Mouse (Mus musculus) heart, embryonic 14.5 days (tissue): ENCODE measurements around the gene Osbpl5. TPM values are rescaled to one million over a fixed set of nuclear protein-coding genes. Genes with fewer than 3 reads are reported as not detected.

Experiments
- ATAC-seq: fragments of 200-750 bp; cut with Nextera tagmentation; 2 replicates; pipeline ENCODE4 v1.8.0; 2017; ENCODE audit warnings: low read depth, moderate TSS enrichment; ENCODE audit not compliant: insufficient number of reproducible peaks, insufficient read depth, low FRiP score
- H3K27ac ChIP-seq, 2 experiments: fragments of 200-500 bp in 1 of 2; fragments of 300-500 bp in 1 of 2; sonication (generic) in 1 of 2; replicated peaks in 1 of 2; 2 replicates each; pipeline ENCODE4 v1.5.1; 2012 to 2014; ENCODE audit warnings: low read depth in 2 of 2, low read length in 2 of 2, control low read depth in 1 of 2, mild to moderate bottlenecking in 1 of 2, mixed read lengths in 1 of 2; ENCODE audit not compliant: control insufficient read depth in 1 of 2, insufficient read depth in 1 of 2
- H3K27me3 ChIP-seq: fragments of 300-500 bp; sonication (generic); 2 replicates; pipeline ENCODE4 v1.6.1; 2014; ENCODE audit warnings: mild to moderate bottlenecking, low read length, control low read depth; ENCODE audit not compliant: control insufficient read depth, insufficient read depth
- H3K36me3 ChIP-seq: fragments of 300-500 bp; sonication (generic); 2 replicates; pipeline ENCODE4 v1.6.1; 2014; ENCODE audit warnings: mild to moderate bottlenecking, control low read depth, low read length, mixed read lengths; ENCODE audit not compliant: control insufficient read depth, insufficient read depth
- H3K4me1 ChIP-seq, 2 experiments: fragments of 200-500 bp in 1 of 2; fragments of 300-500 bp in 1 of 2; sonication (generic) in 1 of 2; 2 replicates each; pipeline ENCODE4 v1.6.1; 2012 to 2014; ENCODE audit warnings: low read length in 2 of 2, control low read depth in 1 of 2, mixed read lengths in 1 of 2; ENCODE audit not compliant: control insufficient read depth in 2 of 2, insufficient read depth in 2 of 2
- H3K4me2 ChIP-seq: fragments of 300-500 bp; sonication (generic); 2 replicates; pipeline ENCODE4 v1.6.1; 2014; ENCODE audit warnings: mild to moderate bottlenecking, low read length
- H3K4me3 ChIP-seq, 2 experiments: fragments of 200-500 bp in 1 of 2; fragments of 300-500 bp in 1 of 2; sonication (generic) in 1 of 2; 2 replicates each; pipeline ENCODE4 v1.5.1; 2012 to 2014; ENCODE audit warnings: low read length in 2 of 2, mild to moderate bottlenecking in 2 of 2, control low read depth in 1 of 2, low read depth in 1 of 2, moderate library complexity in 1 of 2; ENCODE audit not compliant: control insufficient read depth in 1 of 2, insufficient read depth in 1 of 2
- H3K9ac ChIP-seq: fragments of 300-500 bp; sonication (generic); 2 replicates; pipeline ENCODE4 v1.6.1; 2014; ENCODE audit warnings: mild to moderate bottlenecking, low read length
- H3K9me3 ChIP-seq: fragments of 300-500 bp; sonication (generic); 2 replicates; pipeline ENCODE4 v1.6.1; 2016; ENCODE audit warnings: low read length, control low read depth; ENCODE audit not compliant: control insufficient read depth
- WGBS: fragments of 180-500 bp; shearing (Covaris S2); extraction: QIAGEN DNeasy Blood & Tissue Kit; methylation state at CpG from one replicate; pipeline ENCODE4 v1.1.7; 2014; 5-methylcytosine and 5-hydroxymethylcytosine counted together
- polyA plus RNA-seq: library from polyadenylated mRNA; unstranded; fragments of >200 nt; fragmentation: Nextera tagmentation; extraction: Ambion mirVana; gene quantifications from 2 replicates; pipeline ENCODE4 v1.2.1, GENCODE M21; 2014

Gene Osbpl5
- polyA plus RNA-seq, 1 experiment from 2014 or later: 34.9 TPM

GRCm38 (mm10) chr7:143713421-143713820 is 43.4 kb downstream of the Osbpl5 start:
- H3K27me3 ChIP-seq: no peaks in the 10 kb centered on the region
- peaks cover 34 to 53% of the 10 kb centered on the region in 2 experiments for H3K4me1 ChIP-seq
- 81% methylated on average over 4 of the region's 4 CpGs for WGBS
- H3K4me2 ChIP-seq: no peak overlapping the region
- H3K36me3 ChIP-seq: peaks cover 69% of the 10 kb centered on the region
- no peak overlapping the region for H3K4me3 ChIP-seq
- H3K9me3 ChIP-seq: no peaks in the 10 kb centered on the region
- H3K27ac ChIP-seq: no peak overlapping the region
- ATAC-seq: no peak
- H3K9ac ChIP-seq: no peak overlapping the region

DNA sequence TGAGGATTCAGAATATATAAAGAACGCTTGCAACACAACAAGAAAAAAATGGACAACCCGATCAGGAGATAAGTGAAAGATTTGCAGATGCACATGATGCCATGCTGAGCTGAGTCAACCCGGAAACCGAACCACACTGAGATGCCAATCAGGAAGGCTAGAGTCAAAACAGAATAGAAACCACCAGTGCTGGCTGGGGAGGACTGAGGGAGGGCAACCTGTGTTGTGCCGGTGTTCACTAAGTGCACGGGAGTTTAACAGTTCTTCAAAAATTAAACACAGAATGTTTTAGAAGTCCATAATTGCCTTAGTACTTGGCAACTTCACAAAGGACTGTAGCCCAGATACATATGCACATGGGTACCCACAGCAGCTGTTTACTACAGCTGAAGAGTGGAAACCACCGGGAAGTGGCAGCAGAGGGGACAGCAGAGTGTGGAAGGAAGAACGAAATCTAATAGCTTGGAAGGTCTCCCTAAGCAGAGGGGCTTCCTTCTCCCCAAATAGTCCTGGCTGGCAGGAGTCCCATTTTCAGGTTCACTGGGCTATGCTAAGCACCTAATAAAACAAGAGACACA is 43.9 kb downstream of the Osbpl5 start:
- ATAC-seq: no peak

DNA sequence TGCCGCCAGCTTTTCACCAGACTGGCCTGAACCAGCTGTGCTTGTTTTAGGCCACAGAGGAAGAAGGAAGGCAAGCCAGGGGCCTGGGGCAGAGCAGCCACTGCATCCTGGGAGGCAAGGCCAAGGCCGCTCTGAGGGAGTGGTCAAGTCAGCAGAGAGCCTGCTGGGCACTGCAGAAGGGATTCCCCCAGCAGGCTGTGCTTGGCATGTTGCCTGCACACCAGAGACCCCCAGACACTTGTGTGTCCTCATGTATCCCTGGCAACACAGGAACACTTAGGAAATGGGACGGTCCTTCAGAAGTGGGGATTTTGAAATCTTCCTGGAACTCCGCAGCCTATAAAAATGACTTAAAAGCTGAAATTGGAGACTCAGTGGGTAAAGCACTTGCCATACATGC is 44.8 kb downstream of the Osbpl5 start:
- H3K36me3 ChIP-seq: peaks cover 83% of the 10 kb centered on the region
- no peak for ATAC-seq
- 48% methylated on average over 4 of the region's 4 CpGs for WGBS

More for the DNA sequence above, 43.9 kb downstream of the Osbpl5 start:
- Histone ChIP-seq H3K4me3 (no peak overlapping the region), H3K36me3 (peaks cover 75% of the 10 kb centered on the region), H3K4me2 (no peak overlapping the region), H3K9ac (no peak overlapping the region), H3K27me3 (no peaks in the 10 kb centered on the region), H3K27ac (no peak overlapping the region), H3K4me1 (peaks cover 30 to 47% of the 10 kb centered on the region in 2 experiments), H3K9me3 (no peaks in the 10 kb centered on the region)
- WGBS: 76% methylated on average over 8 of the region's 8 CpGs

DNA sequence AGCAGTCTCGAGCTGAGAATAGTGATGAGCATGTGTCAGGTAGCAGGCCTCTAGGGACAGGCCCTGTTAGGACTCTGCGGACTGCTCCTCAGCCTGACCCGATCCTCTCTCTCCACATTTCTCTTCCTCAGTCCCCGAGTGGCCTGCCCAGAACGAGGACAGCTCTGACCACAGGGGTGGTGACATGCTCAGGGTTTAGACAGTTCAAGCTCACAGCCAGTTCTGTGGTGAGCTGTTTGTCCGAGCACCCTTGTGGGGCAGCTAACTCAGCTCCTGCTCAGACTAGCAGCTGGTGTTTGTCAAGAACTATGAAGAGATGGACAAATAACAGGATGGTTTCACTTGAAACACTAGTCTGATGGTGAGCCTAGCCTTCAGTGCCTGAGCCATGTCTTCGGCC is 45.4 kb downstream of the Osbpl5 start:
- no peak overlapping the region for H3K27ac ChIP-seq
- H3K9ac ChIP-seq: no peak overlapping the region
- no peak for ATAC-seq
- no peak overlapping the region for H3K4me2 ChIP-seq
- peaks cover 21 to 33% of the 10 kb centered on the region in 2 experiments for H3K4me1 ChIP-seq
- WGBS: 82% methylated on average over 7 of the region's 7 CpGs
- no peaks in the 10 kb centered on the region for H3K9me3 ChIP-seq
- peaks cover 87% of the 10 kb centered on the region for H3K36me3 ChIP-seq
- H3K4me3 ChIP-seq: no peak overlapping the region
- no peaks in the 10 kb centered on the region for H3K27me3 ChIP-seq

More for the DNA sequence above, 44.8 kb downstream of the Osbpl5 start:
- Histone ChIP-seq H3K4me2 (no peak overlapping the region), H3K4me3 (no peak overlapping the region), H3K4me1 (peaks cover 24 to 40% of the 10 kb centered on the region in 2 experiments), H3K27ac (peak overlapping the region in 1 of 2 experiments; percentile 20; a peak in 2 of 4 replicates), H3K9ac (no peak overlapping the region; the same call in 1 of the 2 replicates), H3K9me3 (no peaks in the 10 kb centered on the region), H3K27me3 (no peaks in the 10 kb centered on the region)

GRCm38 (mm10) chr7:143709395-143709794 is 47.4 kb downstream of the Osbpl5 start:
- Histone ChIP-seq H3K9ac (no peak overlapping the region), H3K4me1 (peaks cover 11 to 24% of the 10 kb centered on the region in 2 experiments), H3K4me3 (no peak overlapping the region), H3K27ac (no peak overlapping the region), H3K9me3 (no peaks in the 10 kb centered on the region), H3K4me2 (no peak overlapping the region), H3K36me3 (peaks cover 92% of the 10 kb centered on the region), H3K27me3 (no peaks in the 10 kb centered on the region)
- ATAC-seq: no peak
- 87% methylated on average over 7 of the region's 7 CpGs for WGBS

- 36% methylated on average over 7 of the region's 7 CpGs for WGBS
- peaks cover 95% of the 10 kb centered on the region for H3K36me3 ChIP-seq
- peaks cover 3% of the 10 kb centered on the region in 2 experiments; a peak in 3 of 4 replicates for H3K4me1 ChIP-seq
- H3K4me2 ChIP-seq: no peak overlapping the region
- ATAC-seq: peak; percentile 68; the same call in 1 of the 2 replicates
- no peak overlapping the region for H3K4me3 ChIP-seq
- no peak overlapping the region for H3K27ac ChIP-seq
- H3K27me3 ChIP-seq: no peaks in the 10 kb centered on the region
- no peaks in the 10 kb centered on the region for H3K9me3 ChIP-seq
- no peak overlapping the region for H3K9ac ChIP-seq
Measured at GRCm38 (mm10) chr7:143706697-143707438, 49.9 kb downstream of the Osbpl5 start.

DNA sequence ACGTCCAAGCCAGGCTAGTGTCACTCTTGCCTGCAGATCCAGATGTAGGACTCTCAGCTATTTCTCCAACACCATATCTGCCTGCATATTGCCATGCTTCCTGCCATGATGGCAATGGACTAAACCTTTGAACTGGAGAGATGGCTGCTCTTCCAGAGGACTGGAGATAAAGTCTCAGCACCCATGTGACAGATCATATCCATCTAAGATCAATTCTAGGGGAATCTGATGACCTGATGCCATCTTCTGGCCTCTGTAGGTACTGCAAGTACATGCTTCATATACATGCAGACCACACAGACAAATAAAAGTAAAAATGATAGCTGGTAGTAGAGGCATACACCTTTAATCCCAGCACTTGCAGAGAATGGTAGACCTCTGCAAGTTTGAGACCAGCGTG is 60.6 kb downstream of the Osbpl5 start:
- 62% methylated on average over 2 of the region's 2 CpGs for WGBS
- Histone ChIP-seq H3K27me3 (no peaks in the 10 kb centered on the region), H3K9ac (no peak overlapping the region), H3K4me3 (no peak overlapping the region), H3K4me1 (peaks cover 0 to 3% of the 10 kb centered on the region in 2 experiments; a peak in 2 of 4 replicates), H3K4me2 (no peak overlapping the region), H3K27ac (no peak overlapping the region), H3K36me3 (peaks cover 89% of the 10 kb centered on the region), H3K9me3 (no peaks in the 10 kb centered on the region)
- no peak for ATAC-seq
